Mouse (Mus musculus): ENCODE data around the gene Pappa2.

DNA sequence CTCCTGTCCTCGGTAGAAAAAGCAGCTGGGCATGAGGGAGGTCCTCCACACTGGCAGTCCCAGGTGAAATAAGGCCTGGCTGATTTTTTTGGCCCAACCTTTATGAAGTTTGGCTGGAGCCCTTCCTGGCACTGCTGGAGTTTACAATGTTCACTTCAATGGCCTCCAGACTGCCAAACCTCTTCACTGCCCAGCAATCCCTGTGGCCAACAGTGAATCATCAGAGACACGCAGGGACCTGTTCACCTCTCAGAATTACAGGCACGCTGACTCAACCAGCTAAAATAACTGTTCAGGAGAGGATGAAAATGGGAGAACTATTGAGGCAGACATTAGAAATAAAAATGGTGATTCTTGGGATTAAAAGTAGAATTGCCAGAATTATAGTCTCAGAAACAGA lies 63.2 kb downstream of the Pappa2 start:
- no peak for TF ChIP-seq CTCF (conservative IDR thresholded peaks at IDR 0.05; ENCODE audit: low read length)
- no peak for TF ChIP-seq NANOG (IDR thresholded peaks at IDR 0.05; ENCODE audit: borderline replicate concordance, low read length)
- TF ChIP-seq POU5F1 (IDR thresholded peaks at IDR 0.05; ENCODE audit: borderline replicate concordance, low read length): no peak

Measured in E14TG2a.4 (cell line).